Mouse (Mus musculus): ENCODE measurements around the gene Txnrd2. TPM values are rescaled to one million over a fixed set of nuclear protein-coding genes. Genes with fewer than 3 reads are reported as not detected.
A peak's percentile ranks its signal among the peaks of the same experiment; 100 is the strongest.

Gene Txnrd2
- polyA plus RNA-seq, 2 experiments = 13.4 to 13.6 TPM

- no peak for ATAC-seq (ENCODE audit: low FRiP score, low read depth)
- 90% methylated on average over 3 of the region's 3 CpGs for WGBS
- TF ChIP-seq POLR2A (IDR thresholded peaks at IDR 0.05; ENCODE audit: borderline replicate concordance, extremely low read depth, insufficient read depth, insufficient read length) = no peak
- no peak overlapping the region for H3K4me3 ChIP-seq (replicated peaks; ENCODE audit: low read length)
- H3K9me3 ChIP-seq (ENCODE audit: control insufficient read depth, low read length) = no peaks in the 10 kb centered on the region
- no peaks in the 10 kb centered on the region for H3K27me3 ChIP-seq (ENCODE audit: control insufficient read depth, insufficient read depth, low read length)
- no peak for DNase-seq (ENCODE audit: low spot score)
- H3K4me1 ChIP-seq (ENCODE audit: control insufficient read depth, insufficient read depth, low read length) = peaks cover 6% of the 10 kb centered on the region; the same call in 1 of the 2 replicates
- H3K36me3 ChIP-seq (ENCODE audit: control insufficient read depth, insufficient read depth, low read length) = peaks cover 13% of the 10 kb centered on the region
- 0 out of 2 replicates have a peak overlapping the region, but pooled peaks have one; percentile 19 for H3K27ac ChIP-seq (replicated peaks; ENCODE audit: low read depth, low read length)
- H3K4me2 ChIP-seq (replicated peaks; ENCODE audit: low read depth, low read length, severe bottlenecking) = no peak overlapping the region
- no peak overlapping the region for H3K9ac ChIP-seq (ENCODE audit: low read depth, low read length, severe bottlenecking)
These were observed 80.5 kb downstream of the Txnrd2 start for GRCm38 (mm10) chr16:18506524-18507199.

GRCm38 (mm10) chr16:18507200-18507549, 81.0 kb downstream of the Txnrd2 start:
- H3K4me3 ChIP-seq (replicated peaks; ENCODE audit: low read length) = no peak overlapping the region
- ATAC-seq (ENCODE audit: low FRiP score, low read depth) (peak; percentile 37; the same call in 1 of the 2 replicates), DNase-seq (ENCODE audit: low spot score) (no peak)
- no peaks in the 10 kb centered on the region for H3K27me3 ChIP-seq (ENCODE audit: control insufficient read depth, insufficient read depth, low read length)
- no peak for TF ChIP-seq POLR2A (IDR thresholded peaks at IDR 0.05; ENCODE audit: borderline replicate concordance, extremely low read depth, insufficient read depth, insufficient read length)
- H3K27ac ChIP-seq (replicated peaks; ENCODE audit: low read depth, low read length) = 0 out of 2 replicates have a peak overlapping the region, but pooled peaks have one; percentile 19
- peaks cover 6% of the 10 kb centered on the region; the same call in 1 of the 2 replicates for H3K4me1 ChIP-seq (ENCODE audit: control insufficient read depth, insufficient read depth, low read length)
- H3K4me2 ChIP-seq (replicated peaks; ENCODE audit: low read depth, low read length, severe bottlenecking) = no peak overlapping the region
- peaks cover 8% of the 10 kb centered on the region; the same call in 1 of the 2 replicates for H3K36me3 ChIP-seq (ENCODE audit: control insufficient read depth, insufficient read depth, low read length)
- 7% methylated on average over 1 of the region's 1 CpGs for WGBS
- H3K9me3 ChIP-seq (ENCODE audit: control insufficient read depth, low read length) = no peaks in the 10 kb centered on the region
- no peak overlapping the region for H3K9ac ChIP-seq (ENCODE audit: low read depth, low read length, severe bottlenecking)

- ATAC-seq (ENCODE audit: low FRiP score, low read depth) = no peak
- H3K27me3 ChIP-seq (ENCODE audit: control insufficient read depth, insufficient read depth, low read length) = no peaks in the 10 kb centered on the region
- no peak for TF ChIP-seq POLR2A (IDR thresholded peaks at IDR 0.05; ENCODE audit: borderline replicate concordance, extremely low read depth, insufficient read depth, insufficient read length)
- no peaks in the 10 kb centered on the region for H3K9me3 ChIP-seq (ENCODE audit: control insufficient read depth, low read length)
- no peaks in the 10 kb centered on the region for H3K36me3 ChIP-seq (ENCODE audit: control insufficient read depth, insufficient read depth, low read length)
- H3K4me1 ChIP-seq (ENCODE audit: control insufficient read depth, insufficient read depth, low read length) = peaks cover 6% of the 10 kb centered on the region; the same call in 1 of the 2 replicates
- no peak overlapping the region for H3K4me3 ChIP-seq (replicated peaks; ENCODE audit: low read length)
- 76% methylated on average over 5 of the region's 5 CpGs for WGBS
- no peak overlapping the region for H3K9ac ChIP-seq (ENCODE audit: low read depth, low read length, severe bottlenecking)
- H3K4me2 ChIP-seq (replicated peaks; ENCODE audit: low read depth, low read length, severe bottlenecking) = no peak overlapping the region
- no peak for DNase-seq (ENCODE audit: low spot score)
- no peak overlapping the region for H3K27ac ChIP-seq (replicated peaks; ENCODE audit: low read depth, low read length)
These were observed 85.6 kb downstream of the Txnrd2 start for GRCm38 (mm10) chr16:18511741-18512140.

GRCm38 (mm10) chr16:18513508-18513907, 87.3 kb downstream of the Txnrd2 start:
- H3K4me1 ChIP-seq (ENCODE audit: control insufficient read depth, insufficient read depth, low read length) = no peaks in the 10 kb centered on the region
- H3K27me3 ChIP-seq (ENCODE audit: control insufficient read depth, insufficient read depth, low read length) = no peaks in the 10 kb centered on the region
- ATAC-seq (ENCODE audit: low FRiP score, low read depth) (no peak), DNase-seq (ENCODE audit: low spot score) (no peak)
- no peak overlapping the region for H3K27ac ChIP-seq (replicated peaks; ENCODE audit: low read depth, low read length)
- no peaks in the 10 kb centered on the region for H3K9me3 ChIP-seq (ENCODE audit: control insufficient read depth, low read length)
- no peaks in the 10 kb centered on the region for H3K36me3 ChIP-seq (ENCODE audit: control insufficient read depth, insufficient read depth, low read length)
- no peak for TF ChIP-seq POLR2A (IDR thresholded peaks at IDR 0.05; ENCODE audit: borderline replicate concordance, extremely low read depth, insufficient read depth, insufficient read length)
- no peak overlapping the region for H3K9ac ChIP-seq (ENCODE audit: low read depth, low read length, severe bottlenecking)
- WGBS = 68% methylated on average over 6 of the region's 6 CpGs
- no peak overlapping the region for H3K4me3 ChIP-seq (replicated peaks; ENCODE audit: low read length)
- no peak overlapping the region for H3K4me2 ChIP-seq (replicated peaks; ENCODE audit: low read depth, low read length, severe bottlenecking)

- no peak overlapping the region for H3K4me3 ChIP-seq (replicated peaks; ENCODE audit: low read length)
- H3K9me3 ChIP-seq (ENCODE audit: control insufficient read depth, low read length) = no peaks in the 10 kb centered on the region
- no peak overlapping the region for H3K27ac ChIP-seq (replicated peaks; ENCODE audit: low read depth, low read length)
- no peak overlapping the region for H3K9ac ChIP-seq (ENCODE audit: low read depth, low read length, severe bottlenecking)
- no peaks in the 10 kb centered on the region for H3K4me1 ChIP-seq (ENCODE audit: control insufficient read depth, insufficient read depth, low read length)
- DNase-seq (ENCODE audit: low spot score) (no peak), ATAC-seq (ENCODE audit: low FRiP score, low read depth) (no peak)
- no peak overlapping the region for H3K4me2 ChIP-seq (replicated peaks; ENCODE audit: low read depth, low read length, severe bottlenecking)
- H3K36me3 ChIP-seq (ENCODE audit: control insufficient read depth, insufficient read depth, low read length) = no peaks in the 10 kb centered on the region
- TF ChIP-seq POLR2A (IDR thresholded peaks at IDR 0.05; ENCODE audit: borderline replicate concordance, extremely low read depth, insufficient read depth, insufficient read length) = no peak
- no peaks in the 10 kb centered on the region for H3K27me3 ChIP-seq (ENCODE audit: control insufficient read depth, insufficient read depth, low read length)
These were observed 91.9 kb downstream of the Txnrd2 start for GRCm38 (mm10) chr16:18518091-18518490.

All from limb, embryonic 14.5 days (tissue).